Mouse (Mus musculus) ovary, adult 18-20 months (tissue): ENCODE data around the gene Slc48a1.

Experiments used
- DNase-seq: peaks from one replicate; pipeline ENCODE4 v3.0.0; 2022; ENCODE audit warnings: low spot score, mixed read lengths

Slc48a1 gene

GRCm38 (mm10) chr15:97782749-97783105, 4.4 kb downstream of the Slc48a1 start:
- peak; percentile 53 for DNase-seq

- DNase-seq = peak; percentile 80
These were observed 5.8 kb downstream of the Slc48a1 start for GRCm38 (mm10) chr15:97784092-97784559.

GRCm38 (mm10) chr15:97784561-97785161, 6.3 kb downstream of the Slc48a1 start:
- DNase-seq = no peak

- no peak for DNase-seq
These were observed 7.6 kb downstream of the Slc48a1 start for GRCm38 (mm10) chr15:97785731-97786411.

- DNase-seq = no peak
These were observed 8.2 kb downstream of the Slc48a1 start for GRCm38 (mm10) chr15:97786412-97787112.

- no peak for DNase-seq
These were observed 9.0 kb downstream of the Slc48a1 start for GRCm38 (mm10) chr15:97787148-97787798.

GRCm38 (mm10) chr15:97787799-97788667, 9.7 kb downstream of the Slc48a1 start:
- no peak for DNase-seq

- no peak for DNase-seq
These were observed 10.5 kb downstream of the Slc48a1 start for GRCm38 (mm10) chr15:97788821-97789220.

GRCm38 (mm10) chr15:97789761-97790505, 11.6 kb downstream of the Slc48a1 start:
- DNase-seq = no peak

- no peak for DNase-seq
These were observed 12.9 kb downstream of the Slc48a1 start for GRCm38 (mm10) chr15:97791126-97791700.

- DNase-seq = no peak
These were observed 15.2 kb downstream of the Slc48a1 start for GRCm38 (mm10) chr15:97793386-97794153.

- no peak for DNase-seq
These were observed 15.9 kb downstream of the Slc48a1 start for GRCm38 (mm10) chr15:97794268-97794667.

- DNase-seq = no peak
These were observed 17.4 kb downstream of the Slc48a1 start for GRCm38 (mm10) chr15:97795559-97796235.

- DNase-seq = no peak
These were observed 18.5 kb downstream of the Slc48a1 start for GRCm38 (mm10) chr15:97796674-97797310.

GRCm38 (mm10) chr15:97798134-97798533, 19.8 kb downstream of the Slc48a1 start:
- DNase-seq = peak; percentile 53

- DNase-seq = no peak
These were observed 21.1 kb downstream of the Slc48a1 start for GRCm38 (mm10) chr15:97799446-97799845.

- no peak for DNase-seq
These were observed 22.5 kb downstream of the Slc48a1 start for GRCm38 (mm10) chr15:97800853-97801252.

GRCm38 (mm10) chr15:97801811-97802210, 23.5 kb downstream of the Slc48a1 start:
- DNase-seq = no peak

- DNase-seq = no peak
These were observed 24.3 kb downstream of the Slc48a1 start for GRCm38 (mm10) chr15:97802575-97802974.
